Mouse (Mus musculus): ENCODE measurements at regions not wholly inside any gene's neighbourhood (a gene's known extent, or its start where the extent isn't known, plus 50 kb on each side); places are given as distances from the start of the nearest gene placed in this dataset.

DNA sequence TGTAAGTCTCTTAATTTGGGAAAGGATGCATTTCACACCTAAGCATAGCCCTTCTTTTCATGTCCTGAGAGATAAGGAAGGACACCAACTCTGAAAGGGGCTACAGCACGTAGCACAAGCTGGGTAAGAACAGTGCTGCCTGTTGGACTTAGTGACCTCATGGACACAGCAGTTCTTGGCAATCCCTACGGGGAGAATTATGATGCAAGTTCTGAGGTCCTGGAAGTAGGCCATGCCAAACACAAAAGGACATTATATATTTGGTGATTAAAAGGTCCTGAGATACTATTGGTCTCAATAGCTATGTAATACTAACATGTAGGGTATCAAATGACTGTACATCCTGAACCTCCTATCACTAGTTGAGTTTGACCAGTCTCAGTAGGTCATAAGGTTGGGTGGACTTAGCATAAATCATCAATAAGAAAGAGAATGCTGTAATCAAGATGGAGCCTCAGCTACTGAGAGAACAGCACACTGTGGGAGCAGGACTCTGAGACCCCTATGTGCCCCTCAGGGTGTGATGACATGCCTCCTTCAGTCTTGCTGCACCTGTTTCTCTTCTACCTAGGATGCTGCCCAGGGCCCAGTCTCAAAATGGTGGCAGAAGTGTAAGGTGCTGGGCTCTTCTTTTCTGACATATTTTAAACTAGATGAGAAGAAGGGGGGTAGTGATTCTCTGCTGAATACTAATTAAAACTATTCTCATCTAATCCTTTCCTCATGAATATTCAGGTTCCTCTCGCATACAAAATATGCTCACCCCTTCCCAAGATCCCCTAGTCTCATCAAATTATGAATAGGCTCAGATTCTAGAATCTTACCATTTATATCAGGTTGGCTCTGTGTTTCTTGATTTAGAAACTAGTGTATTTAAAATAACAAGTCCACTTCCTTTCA lies 277.5 kb upstream of the Camk1g start:
- H3K27me3 ChIP-seq (ENCODE audit: control insufficient read depth, insufficient read depth, low read length) = no peaks in the 10 kb centered on the region
- H3K27ac ChIP-seq (ENCODE audit: insufficient read depth, low read length) = no peak overlapping the region
- 71% methylated on average over 3 of the region's 3 CpGs for WGBS
- no peak overlapping the region for H3K4me3 ChIP-seq (replicated peaks; ENCODE audit: insufficient read depth, low read depth, low read length)
- DNase-seq = no peak
- TF ChIP-seq CTCF (IDR thresholded peaks at IDR 0.05; ENCODE audit: borderline replicate concordance, insufficient read depth, low read depth, low read length) = no peak
- H3K4me1 ChIP-seq (ENCODE audit: control insufficient read depth, insufficient read depth, low read length) = no peaks in the 10 kb centered on the region

DNA sequence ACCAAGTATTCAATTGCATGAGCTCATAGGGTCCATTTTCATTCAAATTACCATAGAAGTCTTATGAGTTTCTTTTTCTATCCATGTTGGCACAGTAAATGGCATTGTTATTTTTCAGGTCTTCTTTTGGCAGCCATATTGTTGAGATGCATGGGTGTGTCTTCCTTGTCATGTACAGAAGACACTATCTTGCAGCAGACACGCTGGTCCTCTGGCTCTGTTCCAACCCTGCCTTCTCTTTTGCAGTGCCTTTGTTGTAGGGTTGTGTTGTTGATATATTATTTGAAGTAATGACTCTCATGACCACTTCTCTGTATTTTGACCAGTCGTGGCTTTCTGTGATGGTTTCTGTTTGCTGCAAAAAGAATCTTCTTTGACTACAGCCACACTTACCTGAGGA lies 274.4 kb upstream of the Camk1g start:
- no peaks in the 10 kb centered on the region for H3K4me1 ChIP-seq (ENCODE audit: control insufficient read depth, insufficient read depth, low read length)
- TF ChIP-seq POLR2A (IDR thresholded peaks at IDR 0.05; ENCODE audit: borderline replicate concordance, insufficient read depth, low read length) = no peak
- no peak for TF ChIP-seq CTCF (IDR thresholded peaks at IDR 0.05; ENCODE audit: borderline replicate concordance, insufficient read depth, low read depth, low read length)
- no peak overlapping the region for H3K4me3 ChIP-seq (replicated peaks; ENCODE audit: insufficient read depth, low read depth, low read length)
- no peaks in the 10 kb centered on the region for H3K27me3 ChIP-seq (ENCODE audit: control insufficient read depth, insufficient read depth, low read length)
- DNase-seq = no peak
- WGBS = 76% methylated on average over 2 of the region's 2 CpGs
- no peak overlapping the region for H3K27ac ChIP-seq (ENCODE audit: insufficient read depth, low read length)

DNA sequence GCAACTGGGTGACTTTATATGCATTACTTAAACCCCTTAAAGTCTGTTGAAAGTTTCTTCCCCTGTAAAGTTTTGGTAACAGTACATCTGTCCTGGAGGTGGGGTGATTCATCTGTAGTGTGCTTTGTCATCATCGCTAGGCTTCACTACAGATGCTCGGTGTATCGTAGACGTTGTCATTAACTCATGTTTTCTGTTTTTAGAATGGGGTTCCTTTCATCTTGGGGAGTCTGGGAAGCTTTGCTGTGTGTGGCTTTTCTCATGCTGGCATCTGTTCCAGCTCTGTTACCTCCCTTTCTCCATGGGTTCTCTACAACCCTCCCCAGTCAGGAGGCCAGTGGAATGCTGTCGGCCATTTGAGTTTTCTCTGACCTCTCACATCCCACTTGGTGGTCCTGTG lies 266.4 kb upstream of the Camk1g start:
- WGBS = 84% methylated on average over 5 of the region's 5 CpGs
- no peak for DNase-seq
- Histone ChIP-seq H3K27me3 (ENCODE audit: control insufficient read depth, insufficient read depth, low read length) (no peaks in the 10 kb centered on the region; the same call in 1 of the 2 replicates), H3K4me3 (replicated peaks; ENCODE audit: insufficient read depth, low read depth, low read length) (no peak overlapping the region), H3K4me1 (ENCODE audit: control insufficient read depth, insufficient read depth, low read length) (no peaks in the 10 kb centered on the region), H3K27ac (ENCODE audit: insufficient read depth, low read length) (no peak overlapping the region)
- TF ChIP-seq POLR2A (IDR thresholded peaks at IDR 0.05; ENCODE audit: borderline replicate concordance, insufficient read depth, low read length) = no peak
- no peak for TF ChIP-seq CTCF (IDR thresholded peaks at IDR 0.05; ENCODE audit: borderline replicate concordance, insufficient read depth, low read depth, low read length)

DNA sequence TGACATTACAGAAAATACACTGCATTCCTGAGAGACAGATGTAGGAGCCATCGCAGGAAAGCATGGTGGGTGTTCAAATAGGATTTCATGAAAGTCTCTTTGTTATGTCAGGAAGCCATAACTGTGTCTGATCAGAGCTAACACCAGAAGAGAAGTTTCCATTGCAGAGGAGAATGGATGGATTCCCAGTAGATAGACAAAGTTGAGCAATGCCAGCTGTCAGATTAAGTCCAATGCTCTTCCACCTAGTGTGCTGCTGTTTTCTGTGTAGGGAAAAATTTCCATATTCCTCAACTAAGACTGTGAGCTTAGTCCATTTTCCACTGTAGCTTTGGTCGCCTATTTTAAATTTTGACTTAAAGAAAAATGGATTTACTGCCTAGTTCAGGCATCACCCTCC lies 262.0 kb upstream of the Camk1g start:
- WGBS = 92% methylated on average over 2 of the region's 2 CpGs
- no peaks in the 10 kb centered on the region; the same call in 1 of the 2 replicates for H3K27me3 ChIP-seq (ENCODE audit: control insufficient read depth, insufficient read depth, low read length)
- no peak for DNase-seq
- H3K27ac ChIP-seq (ENCODE audit: insufficient read depth, low read length) = no peak overlapping the region
- no peak for TF ChIP-seq POLR2A (IDR thresholded peaks at IDR 0.05; ENCODE audit: borderline replicate concordance, insufficient read depth, low read length)
- no peak for TF ChIP-seq CTCF (IDR thresholded peaks at IDR 0.05; ENCODE audit: borderline replicate concordance, insufficient read depth, low read depth, low read length)
- no peak overlapping the region for H3K4me3 ChIP-seq (replicated peaks; ENCODE audit: insufficient read depth, low read depth, low read length)
- H3K4me1 ChIP-seq (ENCODE audit: control insufficient read depth, insufficient read depth, low read length) = no peaks in the 10 kb centered on the region

DNA sequence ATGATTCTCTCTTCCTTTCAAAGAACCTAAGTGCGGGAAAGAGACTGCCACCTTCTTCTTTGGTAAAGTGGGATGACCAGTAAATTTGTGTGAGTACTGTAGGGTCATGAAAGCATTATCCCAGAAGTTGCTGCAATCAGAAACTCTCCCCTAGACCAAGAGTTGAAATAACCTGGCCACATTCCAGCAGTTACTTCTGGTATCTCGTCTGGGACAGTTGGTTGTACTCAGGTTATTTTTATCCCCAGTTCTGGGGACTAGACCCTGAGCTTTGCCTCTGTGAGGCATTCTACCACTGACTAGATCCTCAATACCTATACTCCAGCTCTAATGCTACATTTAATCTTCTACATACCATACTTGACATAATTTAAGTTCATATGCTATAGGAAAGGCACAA lies 259.8 kb upstream of the Camk1g start:
- H3K27ac ChIP-seq (ENCODE audit: insufficient read depth, low read length) = no peak overlapping the region
- WGBS = 47% methylated on average over 2 of the region's 2 CpGs
- H3K4me1 ChIP-seq (ENCODE audit: control insufficient read depth, insufficient read depth, low read length) = no peaks in the 10 kb centered on the region; the same call in 1 of the 2 replicates
- H3K4me3 ChIP-seq (replicated peaks; ENCODE audit: insufficient read depth, low read depth, low read length) = no peak overlapping the region
- DNase-seq = no peak
- no peaks in the 10 kb centered on the region; the same call in 1 of the 2 replicates for H3K27me3 ChIP-seq (ENCODE audit: control insufficient read depth, insufficient read depth, low read length)
- TF ChIP-seq CTCF (IDR thresholded peaks at IDR 0.05; ENCODE audit: borderline replicate concordance, insufficient read depth, low read depth, low read length) (no peak), POLR2A (IDR thresholded peaks at IDR 0.05; ENCODE audit: borderline replicate concordance, insufficient read depth, low read length) (no peak)

DNA sequence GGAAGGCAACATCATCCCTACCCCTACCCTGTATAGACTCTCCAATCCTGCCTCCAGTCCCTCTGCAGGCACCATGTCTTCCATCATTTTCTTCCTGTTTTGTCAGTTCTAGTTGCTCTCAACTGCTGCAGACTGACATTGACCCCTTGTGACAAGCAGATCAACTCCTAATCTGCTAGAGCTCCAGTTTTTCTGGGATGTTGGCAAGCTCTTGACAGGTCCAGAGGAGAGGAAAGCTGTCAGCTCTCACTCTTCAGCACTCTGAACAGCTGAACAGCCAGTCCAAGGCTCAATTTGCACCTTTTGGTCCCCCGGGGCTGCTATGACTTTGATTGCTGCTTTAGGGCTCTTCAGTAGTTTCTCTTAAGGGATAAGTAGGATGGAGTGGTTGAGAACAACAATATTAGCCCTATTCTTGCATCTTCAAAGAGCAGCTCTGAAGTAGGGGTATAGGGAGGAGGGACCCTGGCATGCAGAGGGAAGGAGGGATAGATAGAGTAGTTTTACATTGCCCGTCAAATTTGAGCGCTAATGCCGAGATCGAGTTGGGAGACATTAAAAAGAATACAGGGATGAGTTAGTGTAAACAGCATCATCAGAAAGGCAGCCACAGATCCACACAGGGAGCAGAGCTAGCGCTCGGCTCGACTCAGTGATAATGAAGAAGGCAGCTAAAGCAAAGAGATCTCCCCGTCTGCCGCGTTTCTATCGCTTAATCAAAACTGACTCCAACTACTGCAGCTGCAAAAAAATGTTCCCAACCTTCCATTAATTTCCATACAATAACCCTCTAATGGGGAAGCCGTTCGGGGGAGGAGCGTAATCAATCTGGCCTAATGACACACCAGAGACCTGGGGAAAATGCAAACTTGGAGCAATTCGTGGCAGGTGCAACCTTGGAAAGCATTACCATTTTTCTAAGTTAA lies 257.1 kb upstream of the Camk1g start:
- H3K4me3 ChIP-seq (replicated peaks; ENCODE audit: insufficient read depth, low read depth, low read length) = no peak overlapping the region
- H3K4me1 ChIP-seq (ENCODE audit: control insufficient read depth, insufficient read depth, low read length) = no peaks in the 10 kb centered on the region; the same call in 1 of the 2 replicates
- H3K27ac ChIP-seq (ENCODE audit: insufficient read depth, low read length) = no peak overlapping the region
- H3K27me3 ChIP-seq (ENCODE audit: control insufficient read depth, insufficient read depth, low read length) = no peaks in the 10 kb centered on the region
- WGBS = 87% methylated on average over 16 of the region's 16 CpGs
- TF ChIP-seq CTCF (IDR thresholded peaks at IDR 0.05; ENCODE audit: borderline replicate concordance, insufficient read depth, low read depth, low read length) (no peak), POLR2A (IDR thresholded peaks at IDR 0.05; ENCODE audit: borderline replicate concordance, insufficient read depth, low read length) (no peak)
- DNase-seq = no peak

DNA sequence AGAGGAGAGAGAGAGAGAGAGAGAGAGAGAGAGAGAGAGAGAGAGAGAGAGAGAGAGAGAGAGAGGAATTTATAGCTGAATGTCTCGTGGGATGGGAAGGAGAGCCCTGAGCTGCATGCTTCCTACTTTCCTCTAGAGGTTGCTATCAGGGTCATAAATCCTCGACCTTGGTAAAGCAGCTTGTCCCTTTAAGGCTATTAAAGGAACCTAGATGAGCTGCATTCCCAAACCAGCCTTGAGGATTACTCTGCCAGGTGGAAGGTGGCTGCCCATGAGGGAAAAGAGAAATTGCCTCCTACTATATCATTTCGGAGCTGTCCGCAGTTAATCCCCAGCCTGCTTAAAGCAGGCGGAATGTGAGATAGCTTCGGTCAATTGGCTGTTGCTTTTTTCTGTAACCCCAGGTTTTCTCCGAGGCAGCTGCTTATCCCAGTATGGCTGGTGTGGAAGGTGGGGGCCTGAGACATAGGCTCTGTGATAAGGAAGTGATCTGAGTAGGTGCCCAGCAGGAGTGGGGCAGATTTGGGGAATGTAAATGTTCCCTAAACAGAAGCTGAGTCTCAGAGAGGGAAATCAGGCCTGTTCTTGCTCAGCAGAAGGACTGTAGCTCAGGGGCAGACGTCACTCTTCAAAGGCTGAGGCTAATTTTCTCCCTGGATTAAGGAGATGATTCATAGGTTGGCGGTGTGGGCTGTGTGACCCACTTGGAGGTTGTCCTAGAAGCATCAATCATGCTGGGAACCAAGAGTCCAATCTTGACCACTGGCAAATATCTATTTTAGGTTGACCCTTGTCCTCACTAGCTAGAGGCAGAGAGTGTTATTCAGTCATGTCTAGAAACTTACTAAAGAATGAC lies 255.2 kb upstream of the Camk1g start:
- Histone ChIP-seq H3K4me1 (ENCODE audit: control insufficient read depth, insufficient read depth, low read length) (no peaks in the 10 kb centered on the region; the same call in 1 of the 2 replicates), H3K27me3 (ENCODE audit: control insufficient read depth, insufficient read depth, low read length) (no peaks in the 10 kb centered on the region), H3K27ac (ENCODE audit: insufficient read depth, low read length) (no peak overlapping the region), H3K4me3 (replicated peaks; ENCODE audit: insufficient read depth, low read depth, low read length) (no peak overlapping the region)
- 43% methylated on average over 9 of the region's 9 CpGs for WGBS
- DNase-seq = peak; percentile 23 to 59
- no peak for TF ChIP-seq CTCF (IDR thresholded peaks at IDR 0.05; ENCODE audit: borderline replicate concordance, insufficient read depth, low read depth, low read length)
- no peak for TF ChIP-seq POLR2A (IDR thresholded peaks at IDR 0.05; ENCODE audit: borderline replicate concordance, insufficient read depth, low read length)
